Mouse (Mus musculus) lung, postnatal 4 days (tissue): ENCODE results near the gene Fancf.

ENCODE experiments used
- DNase-seq, 2 experiments: peaks; one replicate each; pipeline ENCODE4 v3.0.0; 2021

Gene Fancf

GRCm38 (mm10) chr7:51862097-51862492 is at the start of gene Fancf:
Gene Fancf (minus strand): TSS chr7:51862267.
- DNase-seq: peak; percentile 97 to 98

DNA sequence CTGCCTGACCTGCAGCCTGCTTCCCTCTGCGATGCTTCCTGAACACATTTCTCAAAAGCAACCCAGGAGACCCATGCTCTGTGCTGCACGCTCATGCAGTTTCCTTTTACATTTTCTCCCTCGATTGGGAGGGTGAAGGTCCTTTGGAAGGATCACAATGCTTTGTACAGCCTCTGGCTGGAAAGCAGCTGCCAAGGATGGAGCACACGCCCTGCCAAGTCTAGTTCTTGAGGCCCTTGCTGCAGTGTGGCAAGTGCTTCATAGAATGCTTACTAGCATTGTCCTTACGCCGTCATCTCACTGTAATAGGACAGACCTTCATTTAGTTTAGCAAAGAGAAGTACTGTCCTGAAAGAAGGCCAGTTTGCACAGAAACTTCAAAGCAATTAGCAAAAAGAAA is 37.0 kb upstream of the Fancf start:
- no peak for DNase-seq

DNA sequence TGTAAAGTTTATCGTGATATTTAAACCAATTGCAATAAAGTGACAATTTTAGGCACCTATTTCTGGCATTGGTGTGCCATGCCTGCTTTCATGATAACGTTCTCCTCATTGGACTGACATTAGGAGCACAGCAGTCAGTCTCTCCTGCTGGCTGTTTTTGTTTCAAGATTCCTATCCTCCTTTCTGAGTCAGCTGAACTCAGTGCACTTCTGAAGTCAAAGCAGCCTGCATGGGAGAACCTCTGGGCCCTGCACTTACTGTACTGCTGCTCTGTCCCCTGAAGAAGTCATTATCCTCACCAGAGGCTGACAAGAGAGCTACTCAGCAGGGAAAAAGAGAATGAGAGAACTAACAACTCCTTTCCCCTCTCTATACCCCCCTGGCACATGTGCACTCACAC is 32.9 kb upstream of the Fancf start:
- DNase-seq: no peak

GRCm38 (mm10) chr7:51894133-51894801 is 32.2 kb upstream of the Fancf start:
- no peak for DNase-seq

DNA sequence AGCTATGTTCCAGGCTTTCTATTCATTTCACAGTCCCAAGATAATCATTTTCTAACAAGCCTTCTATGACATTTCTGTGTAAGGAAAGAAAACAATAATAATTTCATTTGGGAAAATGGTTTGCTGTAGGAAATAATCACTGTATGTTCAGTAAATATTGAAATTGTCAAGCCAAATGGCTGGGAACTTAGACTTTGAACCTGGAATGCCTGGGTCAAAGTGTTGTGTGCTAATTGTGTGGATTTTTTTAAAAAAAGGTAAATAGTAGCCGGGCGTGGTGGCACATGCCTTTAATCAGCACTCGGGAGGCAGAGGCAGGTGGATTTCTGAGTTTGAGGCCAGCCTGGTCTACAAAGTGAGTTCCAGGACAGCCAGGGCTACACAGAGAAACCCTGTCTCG is 30.9 kb upstream of the Fancf start:
- no peak for DNase-seq

GRCm38 (mm10) chr7:51892224-51892965 is 30.3 kb upstream of the Fancf start:
- DNase-seq: no peak

- no peak for DNase-seq
Measured at GRCm38 (mm10) chr7:51889601-51890000, 27.5 kb upstream of the Fancf start.

- no peak for DNase-seq
Measured at GRCm38 (mm10) chr7:51887678-51888567, 25.9 kb upstream of the Fancf start.

GRCm38 (mm10) chr7:51885345-51885744 is 23.3 kb upstream of the Fancf start:
- no peak for DNase-seq

DNA sequence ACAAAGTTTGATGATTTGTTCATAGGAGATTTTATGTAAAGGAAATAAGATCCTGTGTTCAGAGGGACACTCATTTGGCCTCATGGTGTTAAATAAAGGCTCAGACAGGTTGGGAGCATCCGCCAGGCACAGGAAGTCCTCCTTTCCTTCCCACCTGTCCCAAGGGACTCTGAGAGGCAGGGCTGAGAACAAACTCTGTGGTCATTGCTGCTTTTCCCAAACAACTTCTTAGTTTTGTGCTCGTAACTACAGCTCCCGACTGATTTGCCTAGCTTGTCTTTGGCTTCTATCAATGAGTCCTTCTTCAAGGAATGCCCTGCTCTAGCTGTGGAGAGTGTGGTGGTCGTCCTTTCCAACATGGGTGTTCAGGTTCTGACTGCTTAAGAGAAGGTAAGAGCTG is 18.1 kb upstream of the Fancf start:
- no peak for DNase-seq

DNA sequence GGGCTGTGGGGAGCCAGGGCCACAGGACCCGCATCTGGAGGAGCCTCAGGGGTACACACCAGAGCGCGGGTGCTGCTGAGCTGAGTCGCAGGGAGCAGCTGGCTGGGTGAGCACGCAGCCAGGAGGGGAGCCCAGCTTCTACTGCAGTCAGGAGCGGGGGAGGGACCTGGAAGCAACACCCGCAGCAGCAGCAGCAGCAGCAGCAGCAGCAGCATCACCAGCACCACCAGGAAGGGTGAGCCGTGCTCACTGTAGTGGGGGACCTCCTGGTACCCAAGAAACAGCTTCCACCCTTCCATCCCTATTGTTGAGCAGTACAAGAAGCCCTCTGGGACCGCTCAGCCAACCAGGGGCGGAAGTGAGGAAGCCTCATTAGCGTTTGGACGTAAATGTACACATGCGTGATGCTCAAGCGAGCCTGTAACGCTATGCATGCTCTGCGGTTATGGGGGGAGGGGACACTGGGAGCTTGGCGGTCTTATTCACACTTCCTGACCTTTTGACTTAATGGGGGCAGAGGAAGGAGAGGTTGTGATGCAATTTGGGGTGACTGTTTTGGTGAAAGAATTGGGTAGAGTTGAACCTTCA is 17.2 kb upstream of the Fancf start:
- DNase-seq: peak; percentile 30 to 37

GRCm38 (mm10) chr7:51878730-51879129 is 16.7 kb upstream of the Fancf start:
- peak in 1 of 2 experiments; percentile 15 for DNase-seq

DNA sequence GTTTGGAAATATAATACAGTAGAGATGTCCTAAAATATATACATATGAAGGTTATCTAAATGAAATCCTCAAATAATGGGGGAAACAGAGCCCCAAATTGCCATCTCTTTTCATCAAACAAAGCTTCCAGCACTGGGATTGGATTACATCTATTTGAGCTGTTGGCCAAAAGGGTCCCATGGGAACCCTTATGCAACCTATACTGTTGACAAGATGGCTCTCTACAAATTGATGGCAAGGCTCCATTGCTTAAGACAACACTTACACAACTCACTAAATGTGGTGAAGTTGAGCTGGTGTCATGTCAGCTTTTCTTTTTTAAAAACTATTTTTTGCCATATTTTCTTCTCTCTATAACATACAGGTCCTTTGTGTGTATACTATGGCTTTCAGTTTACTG is 14.2 kb upstream of the Fancf start:
- DNase-seq: no peak

DNA sequence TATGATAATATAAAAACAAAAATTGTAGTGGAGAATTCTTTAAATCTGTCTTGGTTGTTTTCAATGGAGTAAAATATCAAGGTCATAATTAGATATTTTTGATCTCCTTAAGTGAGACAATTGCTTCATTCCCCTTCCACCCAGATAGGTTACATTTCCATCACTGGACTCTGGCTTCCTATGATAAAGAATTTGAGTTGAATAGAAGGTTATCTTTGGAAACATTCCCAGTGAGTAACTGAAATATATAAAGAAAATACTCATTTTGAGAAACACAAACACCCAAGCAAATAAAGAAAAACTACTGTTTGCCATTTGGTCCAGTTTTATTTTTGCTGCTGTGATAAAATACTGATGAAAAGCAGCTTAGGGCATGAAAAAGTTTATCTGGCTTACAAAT is 10.5 kb upstream of the Fancf start:
- DNase-seq: no peak

GRCm38 (mm10) chr7:51872041-51872440 is 10.0 kb upstream of the Fancf start:
- DNase-seq: no peak

DNA sequence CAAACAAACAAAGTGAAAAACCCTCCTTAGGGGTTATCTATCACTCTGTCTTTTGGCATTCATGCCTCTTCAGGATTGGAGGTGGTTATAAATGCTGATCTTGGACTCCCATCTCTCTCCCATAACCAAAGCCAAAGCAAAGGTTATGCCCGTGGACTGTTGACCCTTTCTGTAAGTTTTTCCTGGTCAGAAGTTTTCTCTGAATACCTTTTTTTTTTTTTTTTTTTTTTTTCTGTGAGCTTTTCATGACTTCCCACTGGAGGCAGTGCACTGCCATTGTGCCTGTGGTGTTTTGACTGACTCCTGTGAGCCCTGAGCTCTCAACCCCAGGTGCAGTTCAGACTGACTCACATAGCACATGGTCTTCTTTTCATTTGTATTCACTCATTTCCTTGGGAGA is 5.9 kb upstream of the Fancf start:
- no peak for DNase-seq

- no peak for DNase-seq
Measured at GRCm38 (mm10) chr7:51865336-51865735, 3.3 kb upstream of the Fancf start.

DNA sequence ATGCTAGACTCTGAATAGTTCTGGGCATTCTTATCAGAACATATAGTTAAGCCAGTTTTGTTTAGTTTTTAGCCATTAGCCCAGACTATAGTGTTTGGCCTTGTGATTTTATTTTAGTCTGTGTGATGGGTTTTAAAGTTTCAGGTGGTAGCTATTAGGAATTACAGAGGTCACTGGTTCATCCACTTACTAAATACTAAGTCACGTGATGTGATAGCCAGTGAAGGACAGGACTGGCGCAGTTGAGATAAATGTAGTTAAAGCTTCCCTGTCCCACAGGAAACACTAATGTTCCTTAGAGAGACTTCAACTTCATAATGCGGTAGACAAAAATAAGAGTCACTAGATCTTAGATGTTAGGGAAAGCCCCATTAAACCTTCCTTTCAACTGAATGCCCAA is 775 bp upstream of the Fancf start:
- no peak for DNase-seq

GRCm38 (mm10) chr7:51861250-51862096 is 594 bp downstream of the Fancf start, which contains the start of gene Gas2:
Gene Gas2 (plus strand): TSS chr7:51862015.
- peak; percentile 90 to 95 for DNase-seq

GRCm38 (mm10) chr7:51851890-51852507 is 10.1 kb downstream of the Fancf start:
- no peak for DNase-seq

GRCm38 (mm10) chr7:51850877-51851276 is 11.2 kb downstream of the Fancf start:
- no peak for DNase-seq

GRCm38 (mm10) chr7:51840515-51840914 is 21.6 kb downstream of the Fancf start:
- no peak for DNase-seq
